Mouse (Mus musculus) myocyte (in vitro differentiated cells): Measurements from ENCODE around the gene Vamp8.

Source experiments
- E2F4 ChIP-seq: IDR thresholded peaks from one replicate; pipeline ENCODE4 v1.6.1; 2011; ENCODE audit warnings: mild to moderate bottlenecking, control low read depth, moderate library complexity; ENCODE audit not compliant: insufficient read depth
- MYOD1 ChIP-seq, 3 experiments: IDR thresholded peaks; one replicate each; pipeline ENCODE4 v1.6.1; 2011; ENCODE audit warnings: control low read depth in 2 of 3, low read depth in 2 of 3, mild to moderate bottlenecking in 2 of 3, moderate library complexity in 1 of 3; ENCODE audit not compliant: insufficient read length in 2 of 3, control insufficient read depth in 1 of 3
- POLR2A ChIP-seq: IDR thresholded peaks from one replicate; pipeline ENCODE4 v1.6.1; 2011; ENCODE audit warnings: low read depth, mild to moderate bottlenecking, control low read depth, moderate library complexity; ENCODE audit not compliant: insufficient read length
- SRF ChIP-seq: IDR thresholded peaks from one replicate; pipeline ENCODE4 v1.6.1; 2011; ENCODE audit warnings: low read depth; ENCODE audit not compliant: control insufficient read depth, insufficient read length
- TCF12 ChIP-seq: IDR thresholded peaks from one replicate; pipeline ENCODE4 v1.6.1; 2011; ENCODE audit warnings: mild to moderate bottlenecking, control low read depth; ENCODE audit not compliant: poor library complexity, insufficient read depth, severe bottlenecking
- TCF3 ChIP-seq: IDR thresholded peaks from one replicate; pipeline ENCODE4 v1.6.1; 2011; ENCODE audit warnings: low read depth, control low read depth; ENCODE audit not compliant: insufficient read length
- USF1 ChIP-seq: IDR thresholded peaks from one replicate; pipeline ENCODE4 v1.6.1; 2011; ENCODE audit warnings: low read depth, mild to moderate bottlenecking, control low read depth, moderate library complexity

GRCm38 (mm10) chr6:72415181-72415580 lies 24.7 kb upstream of the Vamp8 start:
- TF ChIP-seq POLR2A (no peak), E2F4 (no peak), SRF (no peak), TCF12 (no peak), MYOD1 (IDR thresholded peaks at IDR 0.05; ENCODE audit: control insufficient read depth in 1 of 3, insufficient read length in 2 of 3, low read depth in 2 of 3) (no peak), TCF3 (no peak), USF1 (no peak)
